Mouse (Mus musculus) bone marrow macrophage, adult 2 months (primary cell): ENCODE measurements around the gene Sox5.

Source experiments
- CTCF ChIP-seq: IDR thresholded peaks from 2 replicates; pipeline ENCODE4 v1.5.1; 2012; ENCODE audit warnings: low read depth, mild to moderate bottlenecking, low read length, moderate library complexity
- POLR2A ChIP-seq: IDR thresholded peaks from 2 replicates; pipeline ENCODE4 v1.6.1; 2012; ENCODE audit warnings: mild to moderate bottlenecking, low read depth, low read length, borderline replicate concordance

DNA sequence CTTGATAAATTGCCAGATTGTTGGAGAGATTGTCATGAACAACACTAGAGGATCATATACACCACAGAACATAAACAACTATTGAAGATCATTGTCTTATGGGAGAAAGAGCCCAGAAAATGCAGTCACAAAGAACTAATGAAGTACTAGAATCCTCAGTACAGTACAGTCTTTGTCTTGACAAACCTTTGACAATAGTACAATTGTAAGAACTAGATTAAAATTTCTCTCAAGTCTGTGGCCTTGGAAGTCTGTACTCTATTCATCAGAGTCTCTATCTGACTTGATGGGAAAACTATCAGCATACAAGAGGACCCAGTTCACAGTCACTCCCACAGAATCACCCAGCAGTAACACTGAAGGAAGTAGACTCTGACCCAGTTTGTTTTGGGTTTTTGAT, 936.0 kb downstream of the Sox5 start:
- TF ChIP-seq POLR2A (no peak), CTCF (no peak)
